Comparison of ENCODE assay signal across 8 mouse cellular contexts in genomic region chr10:111298140-111299098, GRCm38 (mm10). TPM values are rescaled to one million over a fixed set of nuclear protein-coding genes. Genes with fewer than 3 reads are reported as not detected.
DNase-seq lines count a peak whose midpoint lies in the region; ATAC-seq and TF ChIP-seq lines count a peak whose summit lies in the region.

Gene Bbs10, plus strand, starts transcription at chr10:111298679.

- peaks cover 20% of the 10 kb centered on the region for H3K4me1 ChIP-seq in E14TG2a.4 (replicated peaks; ENCODE audit: low read depth, low read length)
- H3K4me1 ChIP-seq in forebrain, embryonic 13.5 days = peaks cover 8% of the 10 kb centered on the region; the same call in 1 of the 2 replicates
- peaks cover 17% of the 10 kb centered on the region for H3K4me1 ChIP-seq in liver, postnatal 0 days (ENCODE audit: insufficient read depth)
- H3K4me1 ChIP-seq in neural tube, embryonic 14.5 days (ENCODE audit: control insufficient read depth, insufficient read depth, low read length) = peaks cover 9% of the 10 kb centered on the region

- peak; percentile 96 to 98 for DNase-seq in heart, postnatal 10 days
- peak; percentile 86 for DNase-seq in large intestine, adult 2 months (ENCODE audit: low read depth, low spot score)
- peak; percentile 95 for DNase-seq in liver, postnatal 0 days
- DNase-seq in testis, postnatal 10 days (ENCODE audit: low spot score) = peak; percentile 98

- 1% methylated on average over 54 of the region's 54 CpGs for WGBS in forebrain, embryonic 13.5 days
- WGBS in large intestine, adult 2 months = 1% methylated on average over 54 of the region's 54 CpGs
- under 1% methylated on average over 54 of the region's 54 CpGs for WGBS in liver, postnatal 0 days (ENCODE audit: insufficient replicate concordance)
- under 1% methylated on average over 54 of the region's 54 CpGs for WGBS in neural tube, embryonic 14.5 days

- H3K4me3 ChIP-seq in E14TG2a.4 (replicated peaks; ENCODE audit: low read length) = peak within 1 kb of the TSS; percentile 91
- H3K4me3 ChIP-seq in forebrain, embryonic 13.5 days = peak within 1 kb of the TSS; percentile 73
- peak within 1 kb of the TSS; percentile 89 for H3K4me3 ChIP-seq in liver, postnatal 0 days (ENCODE audit: low read depth, low read length)
- peak within 1 kb of the TSS; percentile 67 for H3K4me3 ChIP-seq in neural tube, embryonic 14.5 days (ENCODE audit: low read depth, low read length)

- H3K27ac ChIP-seq in forebrain, embryonic 13.5 days = peak within 1 kb of the TSS; percentile 86
- peak within 1 kb of the TSS; percentile 81 for H3K27ac ChIP-seq in liver, postnatal 0 days (ENCODE audit: low read depth)
- H3K27ac ChIP-seq in neural tube, embryonic 14.5 days (ENCODE audit: low read depth, low read length) = peak within 1 kb of the TSS; percentile 92

- peak; percentile 98 for ATAC-seq in cerebellum, adult (ENCODE audit: insufficient number of reproducible peaks, low FRiP score, low TSS enrichment)
- peak; percentile 99 for ATAC-seq in forebrain, embryonic 13.5 days
- ATAC-seq in liver, postnatal 0 days = peak; percentile 99
- ATAC-seq in neural tube, embryonic 14.5 days (ENCODE audit: low read depth) = peak; percentile 99

- H3K9ac ChIP-seq in forebrain, embryonic 13.5 days = peak within 1 kb of the TSS; percentile 74
- peak within 1 kb of the TSS; percentile 71 for H3K9ac ChIP-seq in liver, postnatal 0 days (replicated peaks)
- H3K9ac ChIP-seq in neural tube, embryonic 14.5 days (replicated peaks; ENCODE audit: low read depth, low read length) = peak within 1 kb of the TSS; percentile 77

- H3K9me3 ChIP-seq in E14TG2a.4 (ENCODE audit: low read length) = no peaks in the 10 kb centered on the region
- no peaks in the 10 kb centered on the region for H3K9me3 ChIP-seq in forebrain, embryonic 13.5 days (replicated peaks)
- no peaks in the 10 kb centered on the region for H3K9me3 ChIP-seq in liver, postnatal 0 days (ENCODE audit: low read length)
- H3K9me3 ChIP-seq in neural tube, embryonic 14.5 days (ENCODE audit: control insufficient read depth, low read length) = no peaks in the 10 kb centered on the region

- no peak; the same call in 1 of the 2 replicates for TF ChIP-seq EP300 in liver, postnatal 0 days (IDR thresholded peaks at IDR 0.05; ENCODE audit: low read depth)

- peaks cover 16% of the 10 kb centered on the region for H3K36me3 ChIP-seq in E14TG2a.4 (ENCODE audit: insufficient read depth, low read length)
- peaks cover under 1% of the 10 kb centered on the region; the same call in 1 of the 2 replicates for H3K36me3 ChIP-seq in forebrain, embryonic 13.5 days (ENCODE audit: poor library complexity, severe bottlenecking)
- peaks cover 2% of the 10 kb centered on the region; the same call in 1 of the 2 replicates for H3K36me3 ChIP-seq in liver, postnatal 0 days (replicated peaks; ENCODE audit: insufficient read depth, low read length)
- H3K36me3 ChIP-seq in neural tube, embryonic 14.5 days (ENCODE audit: control insufficient read depth, insufficient read depth, low read length) = no peaks in the 10 kb centered on the region

- no peaks in the 10 kb centered on the region for H3K27me3 ChIP-seq in E14TG2a.4 (ENCODE audit: insufficient read depth, low read length)
- no peaks in the 10 kb centered on the region for H3K27me3 ChIP-seq in forebrain, embryonic 13.5 days
- H3K27me3 ChIP-seq in liver, postnatal 0 days (ENCODE audit: insufficient read depth, low read length) = no peaks in the 10 kb centered on the region
- no peaks in the 10 kb centered on the region for H3K27me3 ChIP-seq in neural tube, embryonic 14.5 days (ENCODE audit: control insufficient read depth, insufficient read depth, low read length)

- intact Hi-C loops in heart, postnatal 10 days (cut with DNase I) = loop anchor here (2.0 to 5.0 kb wide), 2 partner anchors 174 to 674 kb away; partner anchors contain the start of genes Krr1 and Nap1l1

- peak; percentile 47 for TF ChIP-seq CTCF in E14TG2a.4 (conservative IDR thresholded peaks at IDR 0.05; ENCODE audit: low read length)
- peak; percentile 81 for TF ChIP-seq CTCF in liver, postnatal 0 days (IDR thresholded peaks at IDR 0.05; ENCODE audit: low read depth)

- H3K4me2 ChIP-seq in forebrain, embryonic 13.5 days = peak within 1 kb of the TSS; percentile 59
- peak within 1 kb of the TSS; percentile 96 for H3K4me2 ChIP-seq in liver, postnatal 0 days (ENCODE audit: low read depth, low read length)
- peak within 1 kb of the TSS; percentile 66 for H3K4me2 ChIP-seq in neural tube, embryonic 14.5 days (ENCODE audit: low read depth, low read length)

RNA-seq across cellular contexts. Expression of gene Bbs10, which starts in this region (rescaled TPM):
- polyA plus RNA-seq in forebrain, embryonic 13.5 days (2015; fragmentation: Nextera tagmentation; extraction: Ambion mirVana) = 6.7 and 6.8 TPM in 2 replicates
- total RNA-seq in heart, postnatal 10 days (2021) = 1 to 10 TPM; 2.6 to 3.9 TPM
- 0.43 and 0.44 TPM in 2 replicates for polyA plus RNA-seq in large intestine, adult 2 months (2012; rRNA removed)
- 2.0 TPM in 2 replicates for polyA plus RNA-seq in liver, postnatal 0 days (2015; fragmentation: Nextera tagmentation; extraction: Ambion mirVana)
- polyA plus RNA-seq in neural tube, embryonic 14.5 days (2014; fragmentation: Nextera tagmentation; extraction: Ambion mirVana) = 6.3 and 6.8 TPM in 2 replicates

Comparison
In these comparisons a context has a peak if more than half of its experiments do, and no peak if none do; other contexts are left out.
1. Peak in every context shown above with its lines: DNase-seq, ATAC-seq, H3K4me3 ChIP-seq and H3K27ac ChIP-seq.
2. Peak in DNase-seq in large intestine, adult 2 months; RNA of the gene not detected or under 1 TPM.